Mouse (Mus musculus) ES-E14 (cell line): ENCODE results near the gene Npepps.

Experiments
- HCFC1 ChIP-seq: IDR thresholded peaks from 2 replicates; pipeline ENCODE4 v1.6.1; 2012; ENCODE audit warnings: low read length, inconsistent platforms, borderline replicate concordance; ENCODE audit not compliant: insufficient read depth
- MAFK ChIP-seq: IDR thresholded peaks from 2 replicates; pipeline ENCODE4 v1.6.1; 2014; ENCODE audit warnings: mild to moderate bottlenecking, low read depth, low read length, inconsistent platforms; ENCODE audit not compliant: insufficient read depth
- ZC3H11A ChIP-seq: IDR thresholded peaks from 2 replicates; pipeline ENCODE4 v1.6.1; 2012; ENCODE audit warnings: low read depth, mild to moderate bottlenecking, inconsistent platforms, low read length, borderline replicate concordance
- ZNF384 ChIP-seq: IDR thresholded peaks from 2 replicates; pipeline ENCODE4 v1.6.1; 2012; ENCODE audit warnings: low read depth, low read length, inconsistent platforms

DNA sequence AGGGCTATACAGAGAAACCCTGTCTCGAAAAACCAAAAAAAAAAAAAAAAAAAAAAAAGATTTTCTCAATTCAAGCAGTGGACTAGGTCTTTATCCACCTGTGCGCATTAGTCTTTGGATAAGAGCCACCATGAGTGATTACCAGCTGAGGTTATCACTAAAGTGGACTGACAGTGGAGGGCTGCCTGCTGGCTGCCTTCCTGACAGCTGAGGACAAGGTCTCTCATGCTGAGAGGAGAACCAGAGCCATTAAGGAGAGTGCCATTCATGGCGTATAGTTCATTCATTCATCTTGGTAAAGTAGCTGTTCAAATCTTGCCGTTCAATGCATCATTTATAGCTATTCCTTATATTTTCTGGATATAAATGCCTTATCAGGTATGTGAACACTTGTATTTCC is 16.1 kb upstream of the Npepps start:
- TF ChIP-seq MAFK = no peak
- no peak for TF ChIP-seq HCFC1
- TF ChIP-seq ZNF384 = no peak
- no peak for TF ChIP-seq ZC3H11A
